Mouse (Mus musculus) neutrophil, adult 5-6 weeks (primary cell): ENCODE measurements at regions not wholly inside any gene's neighbourhood (a gene's known extent, or its start where the extent isn't known, plus 50 kb on each side); places are given as distances from the start of the nearest gene placed in this dataset.

Experiments
- ATAC-seq: fragments of 151-379, 151-347 bp; 2 replicates; pipeline ENCODE4 v1.8.0; 2017; ENCODE audit warnings: mild to moderate bottlenecking, moderate TSS enrichment; ENCODE audit not compliant: insufficient number of reproducible peaks, poor library complexity, low FRiP score, severe bottlenecking; ENCODE audit errors: extremely low read depth

- no peak for ATAC-seq
These were observed 879.0 kb upstream of the Epha6 start for GRCm38 (mm10) chr16:61484315-61484714.

GRCm38 (mm10) chr16:61441881-61442280, 836.5 kb upstream of the Epha6 start:
- no peak for ATAC-seq

GRCm38 (mm10) chr16:61401261-61401660, 795.9 kb upstream of the Epha6 start:
- no peak for ATAC-seq

GRCm38 (mm10) chr16:61381979-61382378, 776.6 kb upstream of the Epha6 start:
- ATAC-seq, result no peak

GRCm38 (mm10) chr16:61376937-61377336, 771.6 kb upstream of the Epha6 start:
- 0 out of 2 replicates have a peak, but pooled peaks have one; percentile 58 for ATAC-seq
